ENCODE assay signal across 8 mouse cellular contexts in genomic region chr14:28958131-28959015, GRCm38 (mm10). TPM values are rescaled to one million over a fixed set of nuclear protein-coding genes. Genes with fewer than 3 reads are reported as not detected.
DNase-seq lines count a peak whose midpoint lies in the region; ATAC-seq and TF ChIP-seq lines count a peak whose summit lies in the region.

No protein-coding gene starts in this region.

- no peak for DNase-seq in kidney, postnatal 0 days (ENCODE audit: low spot score)
- no peak for DNase-seq in kidney, postnatal 25 days
- peak; percentile 75 to 81 for DNase-seq in cerebellum, postnatal 36 days
- DNase-seq in heart, postnatal 14 days = peak; percentile 5 to 27
- no peak for DNase-seq in limb, embryonic 10.5 days (ENCODE audit: low spot score)
- peak; percentile 32 for DNase-seq in right cerebral cortex, postnatal 4 days
- DNase-seq in urinary bladder, postnatal 4 days (ENCODE audit: low spot score in 2 of 2) = no peak
- no peak for DNase-seq in kidney, postnatal 36 days

- H3K27me3 ChIP-seq in kidney, postnatal 0 days (ENCODE audit: insufficient read depth, low read length) = no peaks in the 10 kb centered on the region
- no peaks in the 10 kb centered on the region for H3K27me3 ChIP-seq in limb, embryonic 10.5 days (ENCODE audit: low read depth, poor library complexity, severe bottlenecking)

- H3K4me2 ChIP-seq in kidney, postnatal 0 days (ENCODE audit: low read length) = no peak overlapping the region

- H3K36me3 ChIP-seq in kidney, postnatal 0 days (ENCODE audit: insufficient read depth, low read length) = no peaks in the 10 kb centered on the region
- no peaks in the 10 kb centered on the region for H3K36me3 ChIP-seq in limb, embryonic 10.5 days

- TF ChIP-seq CTCF in kidney, postnatal 0 days (IDR thresholded peaks at IDR 0.05; ENCODE audit: low read depth) = peak; percentile 55

- WGBS in kidney, postnatal 0 days = 26% methylated on average over 6 of the region's 6 CpGs
- WGBS in limb, embryonic 10.5 days = 29% methylated on average over 6 of the region's 6 CpGs

- no peak overlapping the region for H3K9ac ChIP-seq in kidney, postnatal 0 days (ENCODE audit: low read depth, low read length)

- no peaks in the 10 kb centered on the region for H3K9me3 ChIP-seq in kidney, postnatal 0 days (replicated peaks; ENCODE audit: low read length)
- H3K9me3 ChIP-seq in limb, embryonic 10.5 days (replicated peaks) = no peaks in the 10 kb centered on the region

- intact Hi-C loops in heart, postnatal 14 days (cut with DNase I) = no loop called here

- H3K4me1 ChIP-seq in kidney, postnatal 0 days (replicated peaks; ENCODE audit: insufficient read depth, low read length) = no peaks in the 10 kb centered on the region
- peaks cover 42% of the 10 kb centered on the region for H3K4me1 ChIP-seq in limb, embryonic 10.5 days

- no peak overlapping the region for H3K4me3 ChIP-seq in kidney, postnatal 0 days (replicated peaks; ENCODE audit: low read depth, low read length)
- no peak overlapping the region for H3K4me3 ChIP-seq in limb, embryonic 10.5 days

- ATAC-seq in kidney, postnatal 0 days (replicated peaks; ENCODE audit: low FRiP score, low read depth) = no peak

- no peak overlapping the region for H3K27ac ChIP-seq in kidney, postnatal 0 days
- H3K27ac ChIP-seq in limb, embryonic 10.5 days = peak overlapping the region; percentile 5; the same call in 1 of the 2 replicates

RNA-seq across cellular contexts. Expression of gene Lrtm1, which starts 59.6 kb away (rescaled TPM):
- polyA plus RNA-seq in kidney, postnatal 0 days (2015; fragmentation: Nextera tagmentation; extraction: Ambion mirVana) = 0.04 TPM in 2 replicates
- total RNA-seq in heart, postnatal 14 days (2021) = 100 to 1,000 TPM; 149 to 157 TPM
- not detected in 2 replicates for polyA plus RNA-seq in limb, embryonic 10.5 days (2016; fragmentation: Nextera tagmentation; extraction: Ambion mirVana)

Comparison
In these comparisons a context has a peak if more than half of its experiments do, and no peak if none do; other contexts are left out.
1. DNase-seq: peak in cerebellum, postnatal 36 days (2 of 2), heart, postnatal 14 days (2 of 2) and right cerebral cortex, postnatal 4 days (single experiment); none in kidney, postnatal 0 days (single experiment), kidney, postnatal 25 days (0 of 2), limb, embryonic 10.5 days (single experiment), urinary bladder, postnatal 4 days (0 of 2) and kidney, postnatal 36 days (0 of 2).